Mouse (Mus musculus) T-cell, adult 2 months (primary cell): Measurements from ENCODE around the gene Mrpl22.
A peak's percentile ranks its signal among the peaks of the same experiment; 100 is the strongest.
"Not testable (repeated sequence)": the region's sequence is repeated elsewhere in the genome, so short reads cannot be mapped to it uniquely, and the experiment has no call there.

Experiments
- DNase-seq: peaks from one replicate; pipeline ENCODE4 v3.0.0; 2022; ENCODE audit warnings: low spot score

Gene Mrpl22

GRCm38 (mm10) chr11:58180756-58181155 lies 9.3 kb downstream of the Mrpl22 start:
- no peak for DNase-seq

GRCm38 (mm10) chr11:58183579-58183978 lies 12.1 kb downstream of the Mrpl22 start:
- DNase-seq = peak; percentile 50

- no peak for DNase-seq
Measured at GRCm38 (mm10) chr11:58189675-58190074, 18.2 kb downstream of the Mrpl22 start.

- no peak for DNase-seq
Measured at GRCm38 (mm10) chr11:58193326-58193725, 21.9 kb downstream of the Mrpl22 start.

- DNase-seq = no peak
Measured at GRCm38 (mm10) chr11:58193860-58194520, 22.5 kb downstream of the Mrpl22 start.

- DNase-seq = no peak
Measured at GRCm38 (mm10) chr11:58198663-58199062, 27.2 kb downstream of the Mrpl22 start.

- peak; percentile 87 for DNase-seq
Measured at GRCm38 (mm10) chr11:58199229-58200037, 28.0 kb downstream of the Mrpl22 start, which contains the start of the genes Igtp and Irgm2. Igtp (plus strand) TSS chr11:58199556. Irgm2 (plus strand) TSS chr11:58199618.

- no peak for DNase-seq
Measured at GRCm38 (mm10) chr11:58200226-58200625, 28.8 kb downstream of the Mrpl22 start.

- peak; percentile 51 for DNase-seq
Measured at GRCm38 (mm10) chr11:58201052-58201451, 29.6 kb downstream of the Mrpl22 start.

GRCm38 (mm10) chr11:58210321-58210886 lies 38.9 kb downstream of the Mrpl22 start:
- no peak for DNase-seq

- peak; percentile 45 for DNase-seq
Measured at GRCm38 (mm10) chr11:58211062-58211681, 39.7 kb downstream of the Mrpl22 start.

- DNase-seq = peak; percentile 36
Measured at GRCm38 (mm10) chr11:58211682-58212067, 40.2 kb downstream of the Mrpl22 start.

GRCm38 (mm10) chr11:58213673-58214342 lies 42.3 kb downstream of the Mrpl22 start:
- DNase-seq = no peak

- peak; percentile 85 for DNase-seq
Measured at GRCm38 (mm10) chr11:58214391-58215048, 43.1 kb downstream of the Mrpl22 start.

GRCm38 (mm10) chr11:58215049-58215430 lies 43.6 kb downstream of the Mrpl22 start:
- DNase-seq = not testable (repeated sequence)

- DNase-seq = no peak
Measured at GRCm38 (mm10) chr11:58215814-58216213, 44.4 kb downstream of the Mrpl22 start.

GRCm38 (mm10) chr11:58216823-58217222 lies 45.4 kb downstream of the Mrpl22 start:
- DNase-seq = no peak

GRCm38 (mm10) chr11:58223751-58224150 lies 52.3 kb downstream of the Mrpl22 start:
- DNase-seq = no peak

GRCm38 (mm10) chr11:58224313-58224712 lies 52.9 kb downstream of the Mrpl22 start:
- peak; percentile 66 for DNase-seq

GRCm38 (mm10) chr11:58224872-58225271 lies 53.4 kb downstream of the Mrpl22 start:
- DNase-seq = not testable (repeated sequence)

- DNase-seq = peak; percentile 71
Measured at GRCm38 (mm10) chr11:58225655-58226054, 54.2 kb downstream of the Mrpl22 start.
